20 mouse cellular contexts compared by ENCODE assay signal in the genomic region with DNA sequence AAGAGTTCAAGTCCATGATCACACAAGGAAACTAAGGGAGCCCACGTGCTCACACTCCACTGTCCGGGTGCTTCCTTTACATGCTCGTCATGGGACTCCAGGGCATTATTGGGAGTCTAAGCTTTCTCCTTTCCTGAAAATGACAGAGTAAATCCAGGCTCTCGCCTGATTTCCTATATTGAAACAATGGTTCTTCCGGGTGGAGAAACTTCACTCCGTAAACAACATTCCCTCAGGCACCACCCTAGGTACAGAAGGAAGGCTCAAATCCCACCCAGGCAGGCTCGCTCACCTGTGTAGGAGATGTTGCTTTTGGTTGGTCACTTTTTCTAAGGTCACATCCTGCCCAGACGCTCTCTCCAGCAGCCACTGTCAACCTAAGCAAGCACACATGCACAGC. TPM values are rescaled to one million over a fixed set of nuclear protein-coding genes. Genes with fewer than 3 reads are reported as not detected.
A peak's percentile ranks its signal among the peaks of the same experiment; 100 is the strongest.
DNase-seq lines count a peak whose midpoint lies in the region; ATAC-seq and TF ChIP-seq lines count a peak whose summit lies in the region.
"Had no signal": no experiment of that assay in that cellular context is flagged by ENCODE, and none has a peak within 500 bp of the region (broad histone marks: within the 10 kb centered on the region; RNA-seq: fewer than 3 reads in every experiment).

No protein-coding gene starts in this region.

- H3K4me2 ChIP-seq in lung, postnatal 0 days (replicated peaks; ENCODE audit: low read depth, low read length), result no peak overlapping the region
- H3K4me2 ChIP-seq in stomach, postnatal 0 days (replicated peaks; ENCODE audit: low read depth), result no peak overlapping the region
- H3K4me2 ChIP-seq: limb, embryonic 15.5 days; midbrain, embryonic 13.5 days; neural tube, embryonic 12.5 days had no signal

- peak overlapping the region; percentile 100 for H3K27ac ChIP-seq in heart, adult 2 months
- peak overlapping the region; percentile 63; the same call in 1 of the 2 replicates for H3K27ac ChIP-seq in kidney, adult 2 months (ENCODE audit: insufficient read depth, low read depth, low read length)
- peak overlapping the region; percentile 68 for H3K27ac ChIP-seq in lung, postnatal 0 days (ENCODE audit: low read length)
- 0 out of 2 replicates have a peak overlapping the region, but pooled peaks have one; percentile 13 for H3K27ac ChIP-seq in stomach, postnatal 0 days (replicated peaks)
- H3K27ac ChIP-seq: limb, embryonic 15.5 days; midbrain, embryonic 13.5 days; neural tube, embryonic 12.5 days had no signal

- H3K27me3 ChIP-seq in heart, adult 2 months (ENCODE audit: control insufficient read depth, insufficient read depth, low read length), result no peaks in the 10 kb centered on the region
- no peaks in the 10 kb centered on the region for H3K27me3 ChIP-seq in kidney, adult 2 months (replicated peaks; ENCODE audit: control insufficient read depth, insufficient read depth, low read length)
- no peaks in the 10 kb centered on the region for H3K27me3 ChIP-seq in lung, postnatal 0 days (replicated peaks; ENCODE audit: insufficient read depth, low read length)
- H3K27me3 ChIP-seq in stomach, postnatal 0 days (ENCODE audit: control insufficient read depth, insufficient read depth, low read length), result no peaks in the 10 kb centered on the region
- H3K27me3 ChIP-seq: limb, embryonic 15.5 days; midbrain, embryonic 13.5 days; neural tube, embryonic 12.5 days had no signal

- peak in 1 of 2 experiments; percentile 52 for DNase-seq in heart, adult 2 months
- no peak for DNase-seq in heart, postnatal 10 days
- peak; percentile 69 for DNase-seq in kidney, adult 2 months
- DNase-seq in kidney, adult 18-20 months, result no peak
- DNase-seq in lung, postnatal 0 days (ENCODE audit: low spot score), result no peak
- no peak for DNase-seq in lung, postnatal 4 days
- no peak for DNase-seq in stomach, postnatal 0 days (ENCODE audit: low spot score)
- no peak for DNase-seq in testis, postnatal 14 days (ENCODE audit: low spot score)
- DNase-seq: adrenal gland, postnatal 36 days; cerebellum, adult 18-20 months; gastrocnemius, postnatal 25 days; liver, postnatal 0 days; right cerebral cortex, adult 18-20 months; thymus, postnatal 14 days had no signal

- no peak for TF ChIP-seq CTCF in heart, adult 2 months (IDR thresholded peaks at IDR 0.05)
- no peak for TF ChIP-seq CTCF in kidney, adult 2 months (conservative IDR thresholded peaks at IDR 0.05; ENCODE audit: insufficient read depth, insufficient read length, low read depth, low read length)
- TF ChIP-seq CTCF in lung, postnatal 0 days (IDR thresholded peaks at IDR 0.05), result no peak
- no peak for TF ChIP-seq CTCF in stomach, postnatal 0 days (IDR thresholded peaks at IDR 0.05; ENCODE audit: low read depth)

- peak; percentile 47 for TF ChIP-seq POLR2A in heart, adult 2 months (IDR thresholded peaks at IDR 0.05; ENCODE audit: insufficient read depth, low read depth, low read length)
- no peak for TF ChIP-seq POLR2A in kidney, adult 2 months (IDR thresholded peaks at IDR 0.05; ENCODE audit: low read depth, low read length)

- H3K4me1 ChIP-seq in heart, adult 2 months (ENCODE audit: control insufficient read depth, insufficient read depth, low read length), result peaks cover 36% of the 10 kb centered on the region
- H3K4me1 ChIP-seq in kidney, adult 2 months (ENCODE audit: control insufficient read depth, insufficient read depth, low read length), result no peaks in the 10 kb centered on the region
- H3K4me1 ChIP-seq in lung, postnatal 0 days (ENCODE audit: insufficient read depth, low read depth, low read length), result 0 out of 2 replicates have a peak, but pooled peaks cover 3% of the 10 kb centered on the region
- no peaks in the 10 kb centered on the region for H3K4me1 ChIP-seq in stomach, postnatal 0 days (replicated peaks; ENCODE audit: control insufficient read depth, insufficient read depth)
- H3K4me1 ChIP-seq: midbrain, embryonic 13.5 days; neural tube, embryonic 12.5 days had no signal

- peaks cover 1% of the 10 kb centered on the region for H3K79me2 ChIP-seq in heart, adult 2 months (replicated peaks; ENCODE audit: control insufficient read depth, insufficient read depth, low read length)

- intact Hi-C loops in heart, adult 2 months (cut with DNase I), result no loop called here
- intact Hi-C loops in heart, postnatal 10 days (cut with DNase I), result no loop called here

- WGBS in heart, adult 2 months, result 46% methylated on average over 8 of the region's 8 CpGs
- WGBS in kidney, adult 2 months, result 61% methylated on average over 8 of the region's 8 CpGs
- WGBS in lung, postnatal 0 days, result 49% methylated on average over 8 of the region's 8 CpGs
- WGBS in stomach, postnatal 0 days, result 65% methylated on average over 8 of the region's 8 CpGs

- no peak overlapping the region for H3K4me3 ChIP-seq in heart, adult 2 months
- no peak overlapping the region for H3K4me3 ChIP-seq in kidney, adult 2 months (ENCODE audit: insufficient read depth, low read depth, low read length)
- no peak overlapping the region for H3K4me3 ChIP-seq in lung, postnatal 0 days (ENCODE audit: low read depth, low read length)
- H3K4me3 ChIP-seq in stomach, postnatal 0 days (ENCODE audit: low read depth, low read length), result no peak overlapping the region
- H3K4me3 ChIP-seq: limb, embryonic 15.5 days; midbrain, embryonic 13.5 days; neural tube, embryonic 12.5 days had no signal

- 0 out of 2 replicates have a peak overlapping the region, but pooled peaks have one; percentile 1 for H3K9ac ChIP-seq in heart, adult 2 months (ENCODE audit: low read depth, low read length)
- H3K9ac ChIP-seq in lung, postnatal 0 days (replicated peaks; ENCODE audit: low read depth), result no peak overlapping the region
- no peak overlapping the region for H3K9ac ChIP-seq in stomach, postnatal 0 days (ENCODE audit: low read length)
- H3K9ac ChIP-seq: limb, embryonic 15.5 days; liver, postnatal 0 days; midbrain, embryonic 13.5 days; neural tube, embryonic 12.5 days had no signal

- ATAC-seq in lung, postnatal 0 days, result 0 out of 2 replicates have a peak, but pooled peaks have one; percentile 15
- ATAC-seq in stomach, postnatal 0 days (ENCODE audit: low FRiP score, low TSS enrichment), result no peak
- ATAC-seq: forebrain, embryonic 14.5 days; hindbrain, embryonic 16.5 days; intestine, postnatal 0 days; liver, postnatal 0 days; midbrain, embryonic 13.5 days had no signal

- no peaks in the 10 kb centered on the region for H3K9me3 ChIP-seq in lung, postnatal 0 days (ENCODE audit: low read length)
- H3K9me3 ChIP-seq in stomach, postnatal 0 days (ENCODE audit: control insufficient read depth, low read length), result no peaks in the 10 kb centered on the region
- H3K9me3 ChIP-seq: limb, embryonic 15.5 days; midbrain, embryonic 13.5 days; neural tube, embryonic 12.5 days had no signal

- TF ChIP-seq EP300 in heart, adult 2 months (IDR thresholded peaks at IDR 0.05; ENCODE audit: insufficient read depth, low read depth, low read length), result 0 out of 2 replicates have a peak, but pooled peaks have one; percentile 23
- peak; percentile 51; the same call in 1 of the 2 replicates for TF ChIP-seq EP300 in lung, postnatal 0 days (IDR thresholded peaks at IDR 0.05)
- TF ChIP-seq EP300 in stomach, postnatal 0 days (optimal IDR thresholded peaks at IDR 0.05), result no peak

- peaks cover 58% of the 10 kb centered on the region for H3K36me3 ChIP-seq in heart, adult 2 months (ENCODE audit: control insufficient read depth, insufficient read depth, low read length)
- H3K36me3 ChIP-seq in kidney, adult 2 months (ENCODE audit: control insufficient read depth, insufficient read depth, low read length), result no peaks in the 10 kb centered on the region
- H3K36me3 ChIP-seq in lung, postnatal 0 days (ENCODE audit: insufficient read depth, low read length), result no peaks in the 10 kb centered on the region
- no peaks in the 10 kb centered on the region for H3K36me3 ChIP-seq in stomach, postnatal 0 days (ENCODE audit: control insufficient read depth, insufficient read depth, low read length)
- H3K36me3 ChIP-seq: midbrain, embryonic 13.5 days; neural tube, embryonic 12.5 days had no signal

RNA-seq across cellular contexts. Expression of gene Elk3, which starts 9.1 kb away (rescaled TPM):
- total RNA-seq in heart, adult 2 months (2021), result 10 to 100 TPM; 33.8 to 39.4 TPM
- polyA plus RNA-seq in heart, adult 2 months (2012; rRNA removed), result 31.9 and 32.1 TPM in 2 replicates
- 100 to 1,000 TPM; 106 to 115 TPM for total RNA-seq in heart, postnatal 10 days (2021)
- 27.5 and 28.1 TPM in 2 replicates for polyA plus RNA-seq in kidney, adult 2 months (2012; rRNA removed)
- 56.0 and 61.5 TPM in 2 replicates for polyA plus RNA-seq in lung, postnatal 0 days (2015; fragmentation: Nextera tagmentation; extraction: Ambion mirVana)
- polyA plus RNA-seq in stomach, postnatal 0 days (2015; fragmentation: Nextera tagmentation; extraction: Ambion mirVana), result 11.3 and 12.5 TPM in 2 replicates

Comparison
In these comparisons a context has a peak if more than half of its experiments do, and no peak if none do; other contexts are left out.
1. H3K27ac ChIP-seq: peak in every context shown above with its lines; median percentile 100 in heart, adult 2 months; 68 in lung, postnatal 0 days; 63 in kidney, adult 2 months; 13 in stomach, postnatal 0 days.